Comparison of ENCODE assay signal across 11 mouse cellular contexts in the genomic region with DNA sequence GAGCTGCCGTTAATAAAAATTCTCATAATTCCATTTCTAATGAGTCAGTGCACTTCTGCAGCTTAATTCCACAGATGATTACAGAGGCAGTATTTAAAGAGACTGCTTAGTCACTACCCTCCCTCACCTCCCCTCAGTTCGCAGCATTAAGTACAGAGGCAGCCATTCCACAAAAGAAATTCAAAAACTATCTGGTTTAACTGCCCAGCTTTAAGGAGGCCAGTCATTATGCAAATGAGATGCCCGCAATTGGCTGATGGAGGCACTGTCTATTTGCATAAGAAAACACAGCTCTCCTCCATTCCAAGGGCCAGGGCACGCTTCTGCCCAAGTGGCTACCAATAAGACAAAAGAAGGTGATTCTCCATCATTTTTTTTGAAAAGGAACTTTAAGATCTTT.
DNase-seq lines count a peak whose midpoint lies in the region; ATAC-seq and TF ChIP-seq lines count a peak whose summit lies in the region.
"Had no signal": no experiment of that assay in that cellular context is flagged by ENCODE, and none has a peak within 500 bp of the region (broad histone marks: within the 10 kb centered on the region; RNA-seq: fewer than 3 reads in every experiment).

No protein-coding gene starts in this region.

- intact Hi-C loops in heart, adult 2 months (cut with DNase I) = no loop called here

- ATAC-seq in hindbrain, embryonic 12.5 days (ENCODE audit: low FRiP score) = peak; percentile 67
- peak; percentile 58 for ATAC-seq in midbrain, embryonic 16.5 days

- H3K9me3 ChIP-seq in hindbrain, embryonic 12.5 days (replicated peaks) = 0 out of 2 replicates have a peak, but pooled peaks cover 4% of the 10 kb centered on the region
- H3K9me3 ChIP-seq in midbrain, embryonic 16.5 days (replicated peaks; ENCODE audit: control insufficient read depth, low read length, poor library complexity, severe bottlenecking) = no peaks in the 10 kb centered on the region

- H3K27ac ChIP-seq in kidney, adult 2 months (ENCODE audit: insufficient read depth, low read depth, low read length) = no peak overlapping the region
- no peak overlapping the region for H3K27ac ChIP-seq in hindbrain, embryonic 12.5 days
- H3K27ac ChIP-seq in midbrain, embryonic 16.5 days (ENCODE audit: low read length) = no peak overlapping the region
- no peak overlapping the region for H3K27ac ChIP-seq in heart, adult 2 months

- no peak for TF ChIP-seq EP300 in heart, adult 2 months (IDR thresholded peaks at IDR 0.05; ENCODE audit: insufficient read depth, low read depth, low read length)

- H3K9ac ChIP-seq in hindbrain, embryonic 12.5 days = no peak overlapping the region
- H3K9ac ChIP-seq in midbrain, embryonic 16.5 days (ENCODE audit: low read depth, low read length) = no peak overlapping the region
- no peak overlapping the region for H3K9ac ChIP-seq in heart, adult 2 months (ENCODE audit: low read depth, low read length)

- no peaks in the 10 kb centered on the region for H3K36me3 ChIP-seq in kidney, adult 2 months (ENCODE audit: control insufficient read depth, insufficient read depth, low read length)
- H3K36me3 ChIP-seq in hindbrain, embryonic 12.5 days = no peaks in the 10 kb centered on the region
- no peaks in the 10 kb centered on the region for H3K36me3 ChIP-seq in midbrain, embryonic 16.5 days (ENCODE audit: control insufficient read depth, insufficient read depth, low read length)
- H3K36me3 ChIP-seq in heart, adult 2 months (ENCODE audit: control insufficient read depth, insufficient read depth, low read length) = no peaks in the 10 kb centered on the region

- H3K27me3 ChIP-seq in kidney, adult 2 months (replicated peaks; ENCODE audit: control insufficient read depth, insufficient read depth, low read length) = no peaks in the 10 kb centered on the region
- H3K27me3 ChIP-seq in hindbrain, embryonic 12.5 days = no peaks in the 10 kb centered on the region; the same call in 1 of the 2 replicates
- H3K27me3 ChIP-seq in midbrain, embryonic 16.5 days (ENCODE audit: control insufficient read depth, insufficient read depth, low read depth, low read length) = no peaks in the 10 kb centered on the region
- H3K27me3 ChIP-seq in heart, adult 2 months (ENCODE audit: control insufficient read depth, insufficient read depth, low read length) = no peaks in the 10 kb centered on the region

- H3K4me2 ChIP-seq in hindbrain, embryonic 12.5 days (replicated peaks) = no peak overlapping the region
- H3K4me2 ChIP-seq in midbrain, embryonic 16.5 days (ENCODE audit: low read length) = no peak overlapping the region

- no peaks in the 10 kb centered on the region for H3K79me2 ChIP-seq in heart, adult 2 months (replicated peaks; ENCODE audit: control insufficient read depth, insufficient read depth, low read length)

- H3K4me1 ChIP-seq in kidney, adult 2 months (ENCODE audit: control insufficient read depth, insufficient read depth, low read length) = no peaks in the 10 kb centered on the region
- H3K4me1 ChIP-seq in hindbrain, embryonic 12.5 days = peaks cover 9% of the 10 kb centered on the region
- peaks cover 8% of the 10 kb centered on the region for H3K4me1 ChIP-seq in midbrain, embryonic 16.5 days (ENCODE audit: control insufficient read depth, insufficient read depth, low read length)
- no peaks in the 10 kb centered on the region for H3K4me1 ChIP-seq in heart, adult 2 months (ENCODE audit: control insufficient read depth, insufficient read depth, low read length)

- DNase-seq in kidney, adult 2 months = peak; percentile 4
- DNase-seq in kidney, postnatal 36 days = no peak
- DNase-seq in embryo, embryonic 9.5 days (ENCODE audit: extremely low spot score) = peak; percentile 14
- DNase-seq in heart, adult 2 months = no peak
- no peak for DNase-seq in cerebellum, adult 9-11 months
- DNase-seq in c-Kit-positive CD71-positive TER-119-positive erythroid progenitor cells, embryonic 14.5 days (ENCODE audit: low spot score) = no peak
- DNase-seq: cerebellum, adult 2 months; gastrocnemius, postnatal 14 days; lung, postnatal 4 days had no signal

- no peak overlapping the region for H3K4me3 ChIP-seq in kidney, adult 2 months (ENCODE audit: insufficient read depth, low read depth, low read length)
- no peak overlapping the region for H3K4me3 ChIP-seq in hindbrain, embryonic 12.5 days
- H3K4me3 ChIP-seq in midbrain, embryonic 16.5 days (ENCODE audit: low read depth, low read length) = no peak overlapping the region
- no peak overlapping the region for H3K4me3 ChIP-seq in heart, adult 2 months

- 22% methylated on average over 4 of the region's 4 CpGs for WGBS in kidney, adult 2 months
- 13% methylated on average over 4 of the region's 4 CpGs for WGBS in hindbrain, embryonic 12.5 days
- WGBS in midbrain, embryonic 16.5 days = 6% methylated on average over 4 of the region's 4 CpGs
- WGBS in heart, adult 2 months = 41% methylated on average over 4 of the region's 4 CpGs

- no peak for TF ChIP-seq CTCF in kidney, adult 2 months (conservative IDR thresholded peaks at IDR 0.05; ENCODE audit: insufficient read depth, insufficient read length, low read depth, low read length)
- no peak for TF ChIP-seq CTCF in heart, adult 2 months (IDR thresholded peaks at IDR 0.05)

- no peak for TF ChIP-seq POLR2A in kidney, adult 2 months (IDR thresholded peaks at IDR 0.05; ENCODE audit: low read depth, low read length)
- no peak for TF ChIP-seq POLR2A in heart, adult 2 months (IDR thresholded peaks at IDR 0.05; ENCODE audit: insufficient read depth, low read depth, low read length)

Comparison
In these comparisons a context has a peak if more than half of its experiments do, and no peak if none do; other contexts are left out.
1. DNase-seq: peak in kidney, adult 2 months (single experiment) and embryo, embryonic 9.5 days (single experiment); none in kidney, postnatal 36 days (0 of 2), heart, adult 2 months (0 of 2), cerebellum, adult 9-11 months (single experiment) and c-Kit-positive CD71-positive TER-119-positive erythroid progenitor cells, embryonic 14.5 days (single experiment).